Mouse (Mus musculus) T-helper 1 cell (primary cell): ENCODE measurements at regions not wholly inside any gene's neighbourhood (a gene's known extent, or its start where the extent isn't known, plus 50 kb on each side); places are given as distances from the start of the nearest gene placed in this dataset.

ENCODE experiments used
- in situ Hi-C: fragments of 300-600 bp; cut with MboI, MseI; formaldehyde crosslinking; loops from one replicate; pipeline ENCODE4 v1.15.1; 2025; ENCODE audit warnings: high pct_unique_total_duplicates

DNA sequence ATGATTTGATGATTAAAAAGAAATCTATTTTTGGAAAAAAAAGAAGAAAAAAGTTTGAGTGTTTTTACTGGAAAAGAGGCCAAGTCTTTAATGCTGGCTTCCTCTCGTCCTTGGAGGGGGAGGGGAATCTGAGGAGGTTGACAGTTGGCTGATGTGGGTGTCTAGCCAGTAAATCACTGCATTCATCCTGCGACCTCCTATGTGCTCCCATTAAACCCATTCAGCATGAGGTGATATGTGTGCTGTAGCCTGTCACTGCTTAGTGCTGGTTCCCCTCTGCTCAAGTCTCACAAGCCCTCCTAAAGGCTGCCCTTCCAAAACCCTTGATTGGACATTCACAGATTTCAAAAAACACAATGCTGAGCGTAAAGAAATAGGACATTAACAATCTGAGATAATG, 68.7 kb downstream of the Atoh1 start:
- in situ Hi-C loops = no loop called here

DNA sequence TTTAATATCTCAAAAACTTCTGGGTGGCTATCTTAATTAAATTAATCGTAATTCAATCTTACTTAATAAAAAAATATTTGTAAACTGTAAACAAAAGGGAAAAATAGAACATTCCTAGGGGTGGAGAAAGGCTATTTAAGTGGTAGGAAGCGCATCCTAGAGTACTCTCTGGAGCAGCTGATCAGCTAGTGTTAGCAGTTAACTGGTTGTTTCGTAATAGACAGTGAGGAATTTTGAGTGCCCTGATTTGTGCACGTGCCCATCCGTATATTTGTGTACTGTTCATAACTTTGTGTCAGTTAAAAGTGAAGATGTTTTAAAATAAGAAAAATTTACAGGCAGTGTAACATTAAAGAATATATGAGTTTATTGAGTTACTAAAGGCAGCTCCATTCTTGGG, 69.9 kb downstream of the Atoh1 start:
- in situ Hi-C loops = no loop called here

GRCm38 (mm10) chr6:64799306-64800001, 70.5 kb downstream of the Atoh1 start:
- in situ Hi-C loops = no loop called here

- in situ Hi-C loops = no loop called here
Measured at GRCm38 (mm10) chr6:64800965-64801364, 72.0 kb downstream of the Atoh1 start.

- in situ Hi-C loops = no loop called here
Measured at GRCm38 (mm10) chr6:64815115-64815514, 86.2 kb downstream of the Atoh1 start.

DNA sequence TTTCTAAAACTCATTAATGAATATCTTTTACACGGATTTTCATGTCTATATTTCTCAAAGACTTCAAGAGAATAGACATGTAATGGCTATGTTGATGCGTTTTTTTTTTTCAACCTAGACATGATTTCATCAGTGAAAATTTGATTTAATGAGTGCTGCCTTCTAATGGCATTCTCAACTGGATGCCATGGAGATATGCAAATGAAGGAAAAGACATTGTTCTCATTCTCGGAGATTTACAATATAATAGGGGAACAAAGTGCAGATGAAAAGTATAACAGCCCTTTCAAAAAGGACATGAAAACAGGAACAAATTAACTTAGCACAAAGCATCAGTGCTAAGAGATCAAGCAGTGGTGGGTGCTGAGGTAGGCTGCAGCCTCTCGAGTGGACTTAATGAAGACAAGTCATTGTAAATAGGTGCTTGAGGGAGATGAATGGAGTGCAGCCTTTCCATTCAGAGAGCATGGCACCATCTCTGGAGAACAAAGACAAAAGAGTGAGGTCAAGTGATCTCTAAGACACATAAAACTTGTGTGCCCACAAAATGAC, 120.2 kb downstream of the Atoh1 start:
- in situ Hi-C loops = no loop called here

DNA sequence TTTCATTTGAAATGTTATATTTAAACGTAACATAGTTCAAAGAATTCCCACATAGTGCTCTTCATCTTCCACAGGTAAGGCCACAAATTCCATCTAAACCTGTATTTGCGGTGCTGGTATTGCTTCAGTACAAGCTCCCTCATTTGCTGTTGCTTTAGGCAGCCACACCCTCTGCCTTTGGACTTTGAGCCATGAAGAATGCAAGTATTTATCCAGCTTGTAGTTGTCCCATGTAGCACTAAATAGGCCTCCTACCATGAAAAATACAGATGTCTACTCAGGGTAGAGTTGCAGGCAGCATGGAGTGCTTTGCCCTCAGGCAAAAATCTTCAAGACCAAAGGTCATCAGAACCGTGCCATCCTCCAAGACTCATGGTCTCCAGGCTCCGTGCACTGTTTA, 134.0 kb downstream of the Atoh1 start:
- in situ Hi-C loops = no loop called here

- in situ Hi-C loops = loop anchor here (10.0 kb wide), 1 partner anchor 532 kb away; no protein-coding TSS in a partner anchor
Measured at GRCm38 (mm10) chr6:64896420-64896819, 146.0 kb upstream of the Smarcad1 start.
